Mouse (Mus musculus) macrophage (primary cell): ENCODE measurements around the gene Ms4a3. TPM values are rescaled to one million over a fixed set of nuclear protein-coding genes. Genes with fewer than 3 reads are reported as not detected.
A peak's percentile ranks its signal among the peaks of the same experiment; 100 is the strongest.

Source experiments
- H3K27ac ChIP-seq: fragments of 350-480 bp; formaldehyde crosslinking; 2 replicates; pipeline ENCODE4 v1.9.0; 2021
- H3K36me3 ChIP-seq: fragments of 350-480 bp; formaldehyde crosslinking; 2 replicates; pipeline ENCODE4 v1.9.0; 2021; ENCODE audit errors: inconsistent target
- H3K4me3 ChIP-seq: fragments of 350-480 bp; formaldehyde crosslinking; 2 replicates; pipeline ENCODE4 v1.9.0; 2021; ENCODE audit errors: inconsistent target
- H3K79me2 ChIP-seq: fragments of 350-480 bp; formaldehyde crosslinking; 2 replicates; pipeline ENCODE4 v1.9.0; 2021; ENCODE audit errors: inconsistent target
- WGBS: methylation state at CpG from one replicate; pipeline ENCODE4 v1.1.7; 2026; ENCODE audit warnings: inconsistent platforms; ENCODE audit not compliant: missing documents; 5-methylcytosine and 5-hydroxymethylcytosine counted together
- polyA plus RNA-seq: library from polyadenylated mRNA; stranded (reverse); fragments of 250-400 nt; gene quantifications from 3 replicates; pipeline ENCODE4 v1.2.4, GENCODE M21; 2018; ENCODE audit warnings: inconsistent platforms

Ms4a3 gene
- polyA plus RNA-seq, 1 experiment from 2014 or later: 0.79 TPM

- 0% methylated on average over 1 of the region's 1 CpGs for WGBS
Observed at GRCm38 (mm10) chr19:11613084-11613483, 27.6 kb downstream of the Ms4a3 start.

DNA sequence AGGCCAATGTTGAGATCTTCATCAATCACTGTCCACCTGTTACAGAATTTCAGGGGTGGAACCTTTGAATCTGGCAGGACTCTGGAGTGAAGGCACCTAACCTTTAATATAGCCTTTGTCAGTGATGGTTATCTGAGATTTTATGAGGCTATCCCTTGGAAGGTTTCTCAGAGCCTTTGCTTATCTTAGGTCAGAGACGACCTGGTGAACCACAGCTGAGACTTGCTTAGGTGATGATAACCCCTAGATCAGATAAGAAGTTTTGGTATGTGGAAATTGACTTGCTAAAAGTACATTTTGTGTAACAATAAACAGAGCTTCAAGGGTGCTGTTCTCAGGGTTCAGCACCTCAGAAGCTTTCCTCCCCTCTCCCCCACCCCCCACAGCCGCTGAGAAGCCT lies 28.4 kb downstream of the Ms4a3 start:
- Histone ChIP-seq H3K27ac (no peak overlapping the region), H3K79me2 (no peaks in the 10 kb centered on the region), H3K4me3 (no peak overlapping the region), H3K36me3 (no peaks in the 10 kb centered on the region)
- WGBS: 63% methylated on average over 2 of the region's 2 CpGs

More at GRCm38 (mm10) chr19:11613084-11613483, 27.6 kb downstream of the Ms4a3 start:
- Histone ChIP-seq H3K36me3 (no peaks in the 10 kb centered on the region), H3K27ac (no peak overlapping the region), H3K4me3 (no peak overlapping the region), H3K79me2 (no peaks in the 10 kb centered on the region)

GRCm38 (mm10) chr19:11611541-11611945 lies 29.1 kb downstream of the Ms4a3 start:
- Histone ChIP-seq H3K4me3 (no peak overlapping the region), H3K79me2 (no peaks in the 10 kb centered on the region), H3K27ac (no peak overlapping the region), H3K36me3 (no peaks in the 10 kb centered on the region)
- WGBS: 3% methylated on average over 6 of the region's 6 CpGs

DNA sequence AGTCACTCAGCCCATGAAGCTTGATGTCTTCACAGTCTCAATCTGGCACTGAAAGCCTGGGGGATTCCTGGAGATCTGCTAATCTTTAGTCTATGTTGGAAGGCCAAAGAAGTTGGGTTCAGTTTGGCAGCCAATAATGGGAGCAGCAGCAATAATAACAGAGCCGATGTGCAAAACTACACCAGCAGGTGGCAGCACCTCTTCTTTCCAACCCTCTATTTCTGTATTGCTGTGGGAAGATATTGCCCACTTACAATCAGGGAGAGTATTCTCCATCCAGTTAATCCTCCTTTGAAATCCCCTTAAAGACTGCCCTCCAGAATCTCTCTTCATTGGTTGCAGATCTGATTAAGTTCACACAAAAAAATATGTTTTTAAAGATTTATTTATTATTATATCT lies 32.5 kb downstream of the Ms4a3 start:
- Histone ChIP-seq H3K36me3 (no peaks in the 10 kb centered on the region), H3K79me2 (peaks cover 14% of the 10 kb centered on the region), H3K27ac (no peak overlapping the region), H3K4me3 (no peak overlapping the region)
- 0% methylated on average over 1 of the region's 1 CpGs for whole genome bisulfite sequencing

DNA sequence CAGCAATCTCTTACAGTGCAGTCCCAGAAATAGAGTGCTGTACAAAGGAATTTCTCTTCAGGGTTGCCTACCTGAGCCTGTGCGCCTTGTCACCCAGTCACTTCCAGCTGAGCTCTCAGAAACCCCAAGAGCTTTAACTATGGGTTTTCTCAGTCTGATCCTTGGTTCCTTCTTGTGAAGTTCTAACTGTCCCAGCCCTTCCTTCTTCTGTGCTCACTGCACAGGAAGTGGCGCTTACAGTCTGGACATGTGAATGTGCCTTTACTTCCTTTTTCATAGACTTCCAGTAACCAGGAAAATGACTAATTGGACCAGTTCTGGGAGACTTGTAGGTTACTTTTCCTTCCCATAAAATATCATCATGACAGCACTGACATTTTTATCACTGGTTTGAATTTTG lies 36.0 kb downstream of the Ms4a3 start, which contains the start of gene Ms4a6d:
Gene Ms4a6d (minus strand): TSS at position 247 of the 400 bp plus-strand sequence.
- Histone ChIP-seq H3K27ac (peak within 1 kb of the TSS; percentile 89), H3K4me3 (peak within 1 kb of the TSS; percentile 50), H3K79me2 (peaks cover 49% of the 10 kb centered on the region), H3K36me3 (peaks cover 14% of the 10 kb centered on the region; the same call in 1 of the 2 replicates)
- 22% methylated on average over 2 of the region's 2 CpGs for WGBS

DNA sequence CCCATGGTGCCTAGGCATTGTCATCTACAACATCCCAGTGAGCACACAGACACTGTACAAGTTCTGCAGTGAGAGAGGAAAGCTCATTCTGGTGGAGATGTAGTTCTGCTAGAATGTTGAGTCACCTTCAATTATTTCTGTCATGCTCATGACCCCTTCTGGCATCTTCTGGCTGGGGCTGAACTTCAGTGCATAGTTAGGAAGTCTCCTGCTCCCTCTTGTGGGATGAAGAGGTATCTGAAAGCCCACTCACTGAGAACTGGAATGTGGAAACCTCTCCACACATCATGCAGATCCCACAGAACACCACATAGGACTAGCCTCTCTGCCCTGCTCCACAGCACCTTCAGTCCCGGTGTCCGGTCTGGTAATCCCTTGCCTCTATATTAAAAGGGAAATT lies 38.6 kb downstream of the Ms4a3 start:
- Histone ChIP-seq H3K36me3 (peaks cover 14% of the 10 kb centered on the region; the same call in 1 of the 2 replicates), H3K4me3 (no peak overlapping the region), H3K79me2 (peaks cover 49% of the 10 kb centered on the region), H3K27ac (no peak overlapping the region)
- WGBS: 80% methylated on average over 2 of the region's 2 CpGs

GRCm38 (mm10) chr19:11601349-11601748 lies 39.3 kb downstream of the Ms4a3 start:
- Histone ChIP-seq H3K4me3 (no peak overlapping the region), H3K36me3 (peaks cover 14% of the 10 kb centered on the region; the same call in 1 of the 2 replicates), H3K27ac (no peak overlapping the region), H3K79me2 (peaks cover 49% of the 10 kb centered on the region)
- WGBS: 92% methylated on average over 3 of the region's 3 CpGs

- Histone ChIP-seq H3K27ac (no peak overlapping the region), H3K79me2 (no peaks in the 10 kb centered on the region), H3K36me3 (peaks cover 43% of the 10 kb centered on the region), H3K4me3 (no peak overlapping the region)
- WGBS: 72% methylated on average over 2 of the region's 2 CpGs
Observed at GRCm38 (mm10) chr19:11589891-11590449, 50.7 kb downstream of the Ms4a3 start.

GRCm38 (mm10) chr19:11589205-11589604 lies 51.4 kb downstream of the Ms4a3 start:
- Histone ChIP-seq H3K27ac (no peak overlapping the region), H3K4me3 (no peak overlapping the region), H3K36me3 (peaks cover 43% of the 10 kb centered on the region), H3K79me2 (no peaks in the 10 kb centered on the region)
- WGBS: 10% methylated on average over 4 of the region's 4 CpGs

Other genes starting within 250 kb of the Ms4a3 start
- 43.4 to 183 TPM (median 71.1 TPM) in 3 replicates for gene Ms4a4c, start 236.1 kb downstream of the Ms4a3 start, polyA plus RNA-seq
- gene Ms4a4b, start 197.3 kb downstream of the Ms4a3 start, polyA plus RNA-seq: 2.1 to 3.8 TPM (median 3.0 TPM) in 3 replicates
- gene Ms4a6c, start 171.5 kb downstream of the Ms4a3 start, polyA plus RNA-seq: 546 to 786 TPM (median 561 TPM) in 3 replicates
- 0.80 to 5.0 TPM (median 2.0 TPM) in 3 replicates for gene Gm8369, start 154.9 kb downstream of the Ms4a3 start, polyA plus RNA-seq
- gene Ms4a6b, start 124.3 kb downstream of the Ms4a3 start, polyA plus RNA-seq: 182 to 404 TPM (median 188 TPM) in 3 replicates
- not detected in 3 replicates for gene Ms4a4d, start 104.0 kb downstream of the Ms4a3 start, polyA plus RNA-seq
- 381 to 505 TPM (median 445 TPM) in 3 replicates for gene Ms4a6d, start 36.0 kb downstream of the Ms4a3 start, polyA plus RNA-seq
- gene Ms4a2, start 17.1 kb downstream of the Ms4a3 start, polyA plus RNA-seq: 0.27 TPM in 1 of 3 replicates, not detected in the others
- gene Oosp2, start 19.7 kb upstream of the Ms4a3 start, polyA plus RNA-seq: not detected in 3 replicates
- gene Oosp1, start 50.3 kb upstream of the Ms4a3 start, polyA plus RNA-seq: not detected in 3 replicates
- not detected in 3 replicates for gene Oosp3, start 56.2 kb upstream of the Ms4a3 start, polyA plus RNA-seq
- gene Gif, start 106.7 kb upstream of the Ms4a3 start, polyA plus RNA-seq: not detected in 3 replicates
- gene Mrpl16, start 129.5 kb upstream of the Ms4a3 start, polyA plus RNA-seq: 27.2 to 40.6 TPM (median 35.2 TPM) in 3 replicates
- 18.7 to 25.4 TPM (median 20.5 TPM) in 3 replicates for gene Stx3, start 178.6 kb upstream of the Ms4a3 start, polyA plus RNA-seq
- not detected in 3 replicates for gene Olfr1417, start 198.4 kb upstream of the Ms4a3 start, polyA plus RNA-seq
- not detected in 3 replicates for gene Olfr1418, start 220.2 kb upstream of the Ms4a3 start, polyA plus RNA-seq
- gene Olfr1419, start 234.3 kb upstream of the Ms4a3 start, polyA plus RNA-seq: not detected in 3 replicates
- not detected in 3 replicates for gene Olfr1420, start 245.7 kb upstream of the Ms4a3 start, polyA plus RNA-seq